Mouse (Mus musculus) ES-Bruce4 (cell line): Measurements from ENCODE around the gene Retsat.

ENCODE experiments used
- CTCF ChIP-seq: IDR thresholded peaks from one replicate; pipeline ENCODE4 v1.8.1; 2011; ENCODE audit warnings: low read depth, low read length
- EP300 ChIP-seq: IDR thresholded peaks from 2 replicates; pipeline ENCODE4 v1.6.1; 2011; ENCODE audit warnings: low read depth, low read length; ENCODE audit not compliant: insufficient read depth

GRCm38 (mm10) chr6:72620920-72621319, 22.6 kb downstream of the Retsat start:
- TF ChIP-seq CTCF: no peak
- TF ChIP-seq EP300: no peak
